Mouse (Mus musculus): ENCODE data around the gene Eif4h. TPM values are rescaled to one million over a fixed set of nuclear protein-coding genes. Genes with fewer than 3 reads are reported as not detected.
A peak's percentile ranks its signal among the peaks of the same experiment; 100 is the strongest.

Eif4h gene
- polyA plus RNA-seq, 1 experiment from 2014 or later: 408 TPM

DNA sequence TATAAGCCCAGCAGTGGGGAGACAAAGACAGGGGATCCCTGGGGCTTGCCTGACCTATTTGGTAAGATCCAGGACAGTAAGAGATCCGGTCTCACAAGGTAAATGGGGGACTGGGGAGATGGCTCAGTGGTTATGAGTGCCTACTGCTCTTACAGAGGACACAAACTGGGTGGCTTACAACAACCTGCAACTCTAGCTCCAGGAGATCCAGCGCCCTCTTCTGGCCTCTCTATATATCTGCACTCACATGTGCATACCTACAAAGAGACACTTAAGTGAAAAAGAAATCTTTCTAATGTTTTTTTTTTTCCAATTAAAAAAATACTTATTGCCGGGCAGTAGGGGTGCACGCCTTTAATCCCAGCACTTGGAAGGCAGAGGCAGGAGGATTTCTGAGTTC is 7.2 kb upstream of the Eif4h start:
- H3K27me3 ChIP-seq: no peaks in the 10 kb centered on the region
- no peak overlapping the region for H3K4me3 ChIP-seq
- no peak overlapping the region for H3K4me2 ChIP-seq
- H3K9ac ChIP-seq: no peak overlapping the region
- H3K36me3 ChIP-seq: no peaks in the 10 kb centered on the region
- H3K9me3 ChIP-seq: no peaks in the 10 kb centered on the region
- ATAC-seq (ENCODE audit: insufficient number of reproducible peaks, low FRiP score, low TSS enrichment, low read depth): no peak
- 75% methylated on average over 4 of the region's 4 CpGs for WGBS
- no peaks in the 10 kb centered on the region for H3K4me1 ChIP-seq
- H3K27ac ChIP-seq: no peak overlapping the region

DNA sequence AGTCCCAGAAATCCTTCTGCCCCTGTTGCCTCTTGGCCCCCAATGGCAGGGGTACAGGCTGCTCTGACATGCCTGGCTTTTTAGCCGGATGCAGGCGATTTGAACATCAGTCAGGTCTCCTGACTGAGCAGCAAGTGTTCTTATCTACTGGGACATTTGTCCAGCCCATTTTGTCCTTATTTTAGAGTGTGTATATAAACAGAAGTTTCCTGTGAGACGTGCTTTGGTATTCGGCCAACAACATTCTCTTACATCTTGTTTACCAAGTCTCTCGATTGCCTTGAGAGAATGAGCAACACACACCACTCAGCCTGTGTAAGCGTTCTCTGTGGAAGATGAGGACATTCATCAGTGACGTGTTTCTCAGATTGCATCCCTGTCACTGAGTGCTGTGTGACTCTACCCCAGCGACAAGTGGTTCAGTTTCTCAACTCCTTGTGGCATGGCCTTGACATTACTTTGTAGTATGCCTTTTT is 5.4 kb upstream of the Eif4h start:
- Histone ChIP-seq H3K4me1 (0 out of 2 replicates have a peak, but pooled peaks cover 1% of the 10 kb centered on the region), H3K36me3 (no peaks in the 10 kb centered on the region), H3K9me3 (no peaks in the 10 kb centered on the region), H3K4me2 (no peak overlapping the region), H3K4me3 (no peak overlapping the region), H3K27ac (no peak overlapping the region), H3K9ac (no peak overlapping the region), H3K27me3 (no peaks in the 10 kb centered on the region)
- 58% methylated on average over 8 of the region's 8 CpGs for WGBS
- ATAC-seq (ENCODE audit: insufficient number of reproducible peaks, low FRiP score, low TSS enrichment, low read depth): no peak

DNA sequence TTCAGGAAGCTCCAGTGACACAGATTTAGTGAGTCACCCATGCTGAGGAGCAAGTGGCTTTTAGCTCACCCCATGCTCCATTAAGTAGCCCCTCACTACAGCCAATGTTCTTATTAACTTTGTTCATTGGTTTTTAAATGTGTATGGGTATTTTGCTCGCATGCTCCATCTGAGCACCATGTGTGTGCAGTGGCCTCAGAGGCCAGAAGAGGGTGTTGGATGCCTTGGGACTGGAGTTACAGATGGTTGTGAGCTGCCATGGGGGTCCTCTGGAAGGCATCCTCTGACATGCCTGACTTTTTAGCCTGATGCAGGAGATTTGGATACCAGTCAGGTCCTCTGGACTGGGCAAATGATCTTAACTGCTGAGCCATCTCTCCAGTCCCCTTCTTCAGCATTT is 4.8 kb upstream of the Eif4h start:
- no peak overlapping the region for H3K27ac ChIP-seq
- H3K36me3 ChIP-seq: no peaks in the 10 kb centered on the region
- H3K4me3 ChIP-seq: no peak overlapping the region
- no peak for ATAC-seq (ENCODE audit: insufficient number of reproducible peaks, low FRiP score, low TSS enrichment, low read depth)
- H3K27me3 ChIP-seq: no peaks in the 10 kb centered on the region
- H3K9ac ChIP-seq: no peak overlapping the region
- WGBS: 65% methylated on average over 1 of the region's 1 CpGs
- H3K9me3 ChIP-seq: no peaks in the 10 kb centered on the region
- H3K4me1 ChIP-seq: 0 out of 2 replicates have a peak, but pooled peaks cover 4% of the 10 kb centered on the region
- no peak overlapping the region for H3K4me2 ChIP-seq

DNA sequence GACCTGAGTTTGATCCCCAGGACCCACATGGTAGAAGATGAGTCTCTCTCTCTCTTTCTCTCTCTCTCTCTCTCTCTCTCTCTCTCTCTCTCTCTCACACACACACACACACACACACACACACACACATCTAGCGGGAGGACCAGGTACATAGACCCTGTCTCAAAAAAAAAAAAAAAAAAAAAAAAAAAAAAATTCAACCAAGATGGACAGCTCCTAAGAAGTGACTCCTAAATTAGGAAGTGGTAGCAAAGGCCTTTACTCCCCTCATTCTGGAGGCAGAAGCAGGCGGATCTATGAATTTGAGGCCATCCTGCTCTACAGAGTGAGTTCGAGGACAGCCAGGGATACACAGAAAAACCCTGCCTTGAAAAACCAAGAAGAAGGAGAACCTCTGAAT is 1.1 kb upstream of the Eif4h start:
- Histone ChIP-seq H3K4me1 (peaks cover 14% of the 10 kb centered on the region), H3K27me3 (no peaks in the 10 kb centered on the region), H3K4me2 (no peak overlapping the region), H3K36me3 (peaks cover 11% of the 10 kb centered on the region), H3K9ac (no peak overlapping the region), H3K4me3 (no peak overlapping the region), H3K27ac (no peak overlapping the region), H3K9me3 (no peaks in the 10 kb centered on the region)
- no peak for ATAC-seq (ENCODE audit: insufficient number of reproducible peaks, low FRiP score, low TSS enrichment, low read depth)
- WGBS: 90% methylated on average over 3 of the region's 3 CpGs

DNA sequence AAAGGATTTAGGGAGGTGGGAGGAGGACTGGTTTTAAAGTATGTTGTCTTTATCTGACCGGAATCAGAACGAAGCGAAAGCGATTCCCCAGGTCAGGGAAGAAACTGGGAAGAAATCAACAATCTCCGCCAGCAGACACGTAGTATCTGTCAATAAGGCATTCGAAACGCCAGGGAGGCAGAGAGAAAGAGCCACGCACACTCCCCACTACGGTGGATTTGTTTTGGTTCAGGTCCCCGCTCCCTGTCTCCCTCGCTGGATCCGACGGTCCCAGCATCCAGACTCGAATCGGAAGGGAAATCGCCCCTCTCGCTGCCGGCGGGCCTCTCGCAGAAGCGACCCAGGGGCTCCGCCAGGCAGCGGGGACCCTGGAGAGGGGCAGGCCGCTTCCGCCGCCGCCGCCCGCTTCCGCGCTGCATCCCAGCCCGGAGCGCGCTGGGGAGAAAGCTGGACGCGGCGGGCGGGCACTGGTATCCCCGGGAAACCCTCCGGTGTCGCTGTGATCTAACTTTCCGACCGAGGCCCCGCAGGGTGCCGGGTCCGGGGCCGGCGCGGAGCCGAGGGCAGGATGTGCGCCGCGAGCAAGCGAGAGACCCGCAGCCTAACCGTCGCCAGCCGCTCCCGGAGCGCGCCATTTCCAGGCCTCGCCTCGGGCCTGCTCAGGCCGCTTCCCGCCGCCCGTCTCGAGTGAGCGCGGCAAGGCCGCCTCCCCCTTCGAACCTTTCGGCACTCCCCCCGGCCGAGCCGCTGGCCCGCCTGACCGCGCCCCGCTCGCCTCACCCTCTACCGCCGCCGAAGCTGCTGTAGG is 625 bp downstream of the Eif4h start:
- peak overlapping the region; percentile 63 for H3K4me2 ChIP-seq
- H3K9me3 ChIP-seq: no peaks in the 10 kb centered on the region
- H3K27me3 ChIP-seq: no peaks in the 10 kb centered on the region
- peak overlapping the region; percentile 100 for H3K9ac ChIP-seq
- under 1% methylated on average over 84 of the region's 85 CpGs for WGBS
- H3K4me3 ChIP-seq: peak overlapping the region; percentile 97
- peaks cover 23% of the 10 kb centered on the region for H3K36me3 ChIP-seq
- peak; percentile 72 for ATAC-seq (ENCODE audit: insufficient number of reproducible peaks, low FRiP score, low TSS enrichment, low read depth)
- peaks cover 14% of the 10 kb centered on the region for H3K4me1 ChIP-seq
- H3K27ac ChIP-seq: peak overlapping the region; percentile 97

DNA sequence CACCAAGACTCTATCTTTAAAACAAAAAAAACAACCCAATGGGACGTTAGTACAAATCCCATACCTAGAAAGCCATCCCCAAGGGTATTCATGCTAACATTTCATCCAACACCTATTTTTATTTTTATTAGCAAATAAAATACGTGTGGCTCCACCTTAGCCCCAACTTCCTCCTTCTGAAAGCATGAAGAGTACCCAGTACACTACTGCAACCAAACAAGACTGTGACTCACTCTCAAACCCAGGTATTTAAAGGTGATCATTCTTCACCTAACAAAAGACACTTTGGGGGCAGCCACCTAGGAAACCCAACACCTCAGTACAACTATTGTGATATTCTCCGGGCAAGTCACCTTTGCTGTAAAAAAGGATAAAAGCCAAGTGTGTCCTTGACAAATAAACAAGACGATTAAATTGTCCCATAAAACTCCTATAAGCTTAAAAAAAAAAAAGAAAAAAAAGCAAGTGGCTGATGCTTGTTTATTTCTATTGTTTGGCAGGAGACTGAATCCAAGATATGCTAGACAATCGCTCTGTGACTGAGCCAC is 1.4 kb downstream of the Eif4h start:
- H3K27ac ChIP-seq: peak overlapping the region; percentile 97
- H3K9ac ChIP-seq: peak overlapping the region; percentile 100
- WGBS: 9% methylated on average over 5 of the region's 5 CpGs
- peak overlapping the region; percentile 97 for H3K4me3 ChIP-seq
- H3K4me2 ChIP-seq: peak overlapping the region; percentile 63
- no peak for ATAC-seq (ENCODE audit: insufficient number of reproducible peaks, low FRiP score, low TSS enrichment, low read depth)
- peaks cover 29% of the 10 kb centered on the region for H3K36me3 ChIP-seq
- H3K9me3 ChIP-seq: no peaks in the 10 kb centered on the region
- H3K27me3 ChIP-seq: no peaks in the 10 kb centered on the region
- peaks cover 15% of the 10 kb centered on the region for H3K4me1 ChIP-seq

DNA sequence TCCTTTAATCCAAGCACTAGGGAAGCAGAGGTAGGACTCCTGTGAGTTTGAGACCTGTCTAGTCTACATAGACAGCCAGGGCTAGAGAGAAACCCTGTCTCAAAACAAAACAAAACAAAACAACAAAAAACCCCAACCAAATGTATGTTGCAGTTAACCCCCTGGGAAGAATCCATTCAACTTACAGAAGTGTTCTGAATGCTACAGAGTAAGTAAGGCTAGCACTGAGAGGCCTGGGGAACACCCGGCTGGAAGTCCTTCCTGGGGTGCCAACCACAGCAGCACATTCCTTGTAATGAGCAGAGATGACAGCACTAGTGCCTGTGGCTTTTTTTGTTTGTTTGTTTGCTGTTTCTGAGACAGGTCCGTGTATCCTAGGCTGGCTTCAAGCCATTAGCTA is 6.4 kb downstream of the Eif4h start:
- Histone ChIP-seq H3K4me2 (no peak overlapping the region), H3K9me3 (no peaks in the 10 kb centered on the region), H3K36me3 (peaks cover 62% of the 10 kb centered on the region), H3K4me1 (peaks cover 14% of the 10 kb centered on the region), H3K27ac (no peak overlapping the region), H3K9ac (no peak overlapping the region), H3K27me3 (no peaks in the 10 kb centered on the region), H3K4me3 (no peak overlapping the region)
- no peak for ATAC-seq (ENCODE audit: insufficient number of reproducible peaks, low FRiP score, low TSS enrichment, low read depth)
- whole genome bisulfite sequencing: 59% methylated on average over 2 of the region's 2 CpGs

DNA sequence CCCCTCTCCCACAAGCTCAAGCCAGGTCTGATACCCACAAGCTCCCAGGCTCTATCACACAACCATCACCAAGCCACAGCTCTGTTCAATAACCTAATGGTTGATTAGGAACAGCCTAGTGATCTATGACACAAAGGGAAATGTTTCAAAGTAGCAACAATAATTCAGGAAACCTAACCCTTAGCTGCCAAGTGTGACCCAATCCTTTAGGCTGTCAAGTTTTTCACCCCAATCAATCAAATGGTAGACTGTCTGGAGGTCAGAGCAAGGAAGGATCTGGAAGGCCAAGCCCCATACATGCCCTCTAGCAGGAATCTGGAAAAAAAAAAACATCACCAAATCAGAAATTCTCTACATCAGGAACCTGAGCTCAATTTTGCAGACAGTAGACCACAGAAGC is 8.5 kb downstream of the Eif4h start:
- no peak overlapping the region for H3K9ac ChIP-seq
- H3K36me3 ChIP-seq: peaks cover 75% of the 10 kb centered on the region
- no peak overlapping the region for H3K4me3 ChIP-seq
- H3K4me2 ChIP-seq: no peak overlapping the region
- no peaks in the 10 kb centered on the region for H3K9me3 ChIP-seq
- H3K27ac ChIP-seq: no peak overlapping the region
- no peaks in the 10 kb centered on the region for H3K27me3 ChIP-seq
- no peak for ATAC-seq (ENCODE audit: insufficient number of reproducible peaks, low FRiP score, low TSS enrichment, low read depth)
- peaks cover 5% of the 10 kb centered on the region; the same call in 1 of the 2 replicates for H3K4me1 ChIP-seq

DNA sequence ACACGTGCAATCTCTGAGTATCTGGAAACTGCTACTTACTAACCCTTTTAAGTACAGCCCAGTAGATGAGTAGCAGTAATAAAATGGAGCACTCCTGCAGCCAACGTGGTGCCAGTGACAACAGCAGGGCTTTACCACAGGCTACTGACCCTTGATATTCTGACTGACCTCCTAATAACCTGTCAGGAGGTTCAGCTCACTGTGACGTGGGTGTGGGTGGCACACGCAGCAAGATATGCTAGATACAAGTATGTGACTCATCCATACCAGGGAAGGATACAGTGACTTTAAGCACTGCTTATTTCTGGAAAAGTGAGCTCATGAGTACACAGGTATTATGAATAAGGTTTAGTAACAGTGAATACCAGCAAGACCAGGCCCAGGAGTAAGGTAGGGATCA is 9.8 kb downstream of the Eif4h start:
- Histone ChIP-seq H3K36me3 (peaks cover 78% of the 10 kb centered on the region), H3K4me1 (peaks cover 5% of the 10 kb centered on the region; the same call in 1 of the 2 replicates), H3K27me3 (no peaks in the 10 kb centered on the region), H3K9me3 (no peaks in the 10 kb centered on the region), H3K9ac (no peak overlapping the region), H3K27ac (0 out of 2 replicates have a peak overlapping the region, but pooled peaks have one; percentile 8), H3K4me2 (no peak overlapping the region), H3K4me3 (no peak overlapping the region)
- ATAC-seq (ENCODE audit: insufficient number of reproducible peaks, low FRiP score, low TSS enrichment, low read depth): no peak
- WGBS: 73% methylated on average over 4 of the region's 4 CpGs

DNA sequence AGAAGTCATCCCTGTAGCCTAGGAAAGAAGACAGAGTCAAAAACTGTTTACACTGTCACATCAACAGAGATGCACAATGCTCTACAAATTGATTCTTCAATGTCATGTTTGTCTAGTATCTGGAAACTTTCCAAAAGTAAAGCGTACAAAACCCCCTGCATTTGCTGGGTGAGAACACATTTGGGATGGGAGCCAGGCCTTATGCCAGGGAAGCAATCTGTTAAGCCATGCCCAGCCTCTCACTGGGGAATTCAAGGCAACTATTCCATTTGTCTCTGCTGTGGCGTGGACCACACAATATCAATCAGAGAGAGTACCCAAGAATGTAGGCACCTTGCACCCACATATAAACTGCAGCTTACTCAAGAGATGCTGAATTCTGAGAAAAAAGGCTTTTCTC is 17.2 kb downstream of the Eif4h start:
- H3K4me3 ChIP-seq: no peak overlapping the region
- WGBS: 79% methylated on average over 2 of the region's 2 CpGs
- no peak for ATAC-seq (ENCODE audit: insufficient number of reproducible peaks, low FRiP score, low TSS enrichment, low read depth)
- H3K36me3 ChIP-seq: peaks cover 95% of the 10 kb centered on the region
- no peaks in the 10 kb centered on the region for H3K9me3 ChIP-seq
- no peak overlapping the region for H3K4me2 ChIP-seq
- no peak overlapping the region for H3K27ac ChIP-seq
- no peaks in the 10 kb centered on the region for H3K4me1 ChIP-seq
- H3K27me3 ChIP-seq: no peaks in the 10 kb centered on the region
- H3K9ac ChIP-seq: no peak overlapping the region

DNA sequence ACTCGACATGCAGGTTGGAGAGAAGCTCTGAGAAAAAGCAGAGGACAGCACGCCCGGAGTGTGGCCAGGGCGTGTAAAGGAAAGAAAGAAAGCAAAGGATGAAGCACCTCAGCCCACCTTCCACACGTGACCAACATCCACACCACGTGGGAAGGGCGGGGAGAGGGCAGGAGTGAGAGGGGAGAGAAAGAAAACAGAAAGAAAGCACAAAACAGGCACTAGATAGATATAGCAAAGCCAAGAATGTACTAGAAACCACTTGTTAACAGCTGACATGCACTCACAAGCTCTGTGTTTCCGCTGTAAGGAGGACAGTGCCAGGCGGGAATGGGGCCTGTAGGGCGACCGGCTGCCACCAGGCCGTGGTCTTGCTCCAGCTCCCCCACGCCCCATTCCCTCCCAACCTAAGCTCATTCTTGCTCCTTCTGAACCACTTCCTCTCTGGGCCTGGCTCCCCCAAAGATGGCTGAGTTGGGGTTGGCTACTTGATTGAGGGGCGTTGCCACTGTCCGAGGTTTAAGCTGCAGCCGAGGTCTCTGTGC is 18.1 kb downstream of the Eif4h start:
- no peak for ATAC-seq (ENCODE audit: insufficient number of reproducible peaks, low FRiP score, low TSS enrichment, low read depth)
- Histone ChIP-seq H3K4me3 (no peak overlapping the region), H3K36me3 (peaks cover 86% of the 10 kb centered on the region), H3K4me2 (no peak overlapping the region), H3K27me3 (no peaks in the 10 kb centered on the region), H3K4me1 (no peaks in the 10 kb centered on the region), H3K9ac (no peak overlapping the region), H3K9me3 (no peaks in the 10 kb centered on the region), H3K27ac (no peak overlapping the region)
- WGBS: 91% methylated on average over 16 of the region's 16 CpGs

DNA sequence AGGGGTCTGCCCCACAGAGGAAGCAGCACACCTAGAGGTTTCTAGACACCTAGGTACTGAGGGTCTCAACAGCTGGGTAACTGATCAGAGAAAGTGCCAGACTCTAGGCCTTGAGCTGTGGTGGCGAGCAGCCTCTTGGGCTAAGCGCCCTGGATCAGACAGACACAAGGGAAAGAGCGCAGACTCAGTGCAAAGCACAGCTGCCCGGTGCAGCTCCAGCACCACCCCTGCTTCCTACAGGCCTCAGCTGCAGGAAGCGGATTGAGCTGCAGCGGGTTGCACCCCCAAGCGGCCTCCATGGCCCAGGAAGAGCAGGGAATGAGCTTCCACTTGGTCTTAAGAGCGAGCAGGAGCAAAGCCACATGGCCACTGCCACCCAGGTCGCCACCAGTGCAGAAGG is 18.8 kb downstream of the Eif4h start:
- Histone ChIP-seq H3K9ac (no peak overlapping the region), H3K27me3 (no peaks in the 10 kb centered on the region), H3K36me3 (peaks cover 80% of the 10 kb centered on the region), H3K4me2 (no peak overlapping the region), H3K9me3 (no peaks in the 10 kb centered on the region), H3K27ac (no peak overlapping the region), H3K4me1 (no peaks in the 10 kb centered on the region), H3K4me3 (no peak overlapping the region)
- 95% methylated on average over 9 of the region's 9 CpGs for WGBS
- ATAC-seq (ENCODE audit: insufficient number of reproducible peaks, low FRiP score, low TSS enrichment, low read depth): no peak
